Mouse (Mus musculus) liver, embryonic 14.5 days (tissue): ENCODE data around the gene Gm10647.
A peak's percentile ranks its signal among the peaks of the same experiment; 100 is the strongest.
"Not testable (repeated sequence)": the region's sequence is repeated elsewhere in the genome, so short reads cannot be mapped to it uniquely, and the experiment has no call there.

ENCODE experiments used
- CTCF ChIP-seq: IDR thresholded peaks from 2 replicates; pipeline ENCODE4 v1.5.1; 2016; ENCODE audit warnings: antibody characterized with exemption, low read depth, control low read depth
- EP300 ChIP-seq: IDR thresholded peaks from 2 replicates; pipeline ENCODE4 v1.6.1; 2016; ENCODE audit warnings: antibody characterized with exemption, low read depth

GRCm38 (mm10) chr9:66784552-66784951 is 12.3 kb upstream of the Gm10647 start:
- not testable (repeated sequence) for TF ChIP-seq EP300
- TF ChIP-seq CTCF, result peak; percentile 45
